Mouse (Mus musculus) MEL (cell line): ENCODE measurements at regions not wholly inside any gene's neighbourhood (a gene's known extent, or its start where the extent isn't known, plus 50 kb on each side); places are given as distances from the start of the nearest gene placed in this dataset.

Experiments
- DNase-seq: peaks from one replicate; pipeline ENCODE4 v3.0.0; 2011; ENCODE audit warnings: low read depth, low spot score
- H3K27ac ChIP-seq: 2 replicates; pipeline ENCODE4 v1.5.1; 2012; ENCODE audit warnings: low read depth, mild to moderate bottlenecking, control low read depth, low read length, moderate library complexity; ENCODE audit not compliant: control insufficient read depth
- H3K27me3 ChIP-seq, 2 experiments: fragments of 150-350 bp in 1 of 2; sonication (generic) in 1 of 2; 2 replicates each; pipeline ENCODE4 v1.6.1; 2012; ENCODE audit warnings: low read length in 2 of 2, mild to moderate bottlenecking in 2 of 2, improper control_type of control experiment in 1 of 2, moderate library complexity in 1 of 2; ENCODE audit not compliant: insufficient read depth in 2 of 2, control insufficient read depth in 1 of 2
- H3K36me3 ChIP-seq, 2 experiments: 2 replicates each; pipeline ENCODE4 v1.6.1; 2012 to 2014; ENCODE audit warnings: low read length in 2 of 2, improper control_type of control experiment in 1 of 2, inconsistent platforms in 1 of 2, mild to moderate bottlenecking in 1 of 2; ENCODE audit not compliant: insufficient read depth in 2 of 2, control insufficient read depth in 1 of 2
- H3K4me1 ChIP-seq, 2 experiments: fragments of 150-350 bp in 1 of 2; sonication (generic) in 1 of 2; 2 replicates each; pipeline ENCODE4 v1.6.1; 2012; ENCODE audit warnings: low read length in 2 of 2, improper control_type of control experiment in 1 of 2, mild to moderate bottlenecking in 1 of 2; ENCODE audit not compliant: insufficient read depth in 2 of 2, control insufficient read depth in 1 of 2
- H3K4me3 ChIP-seq, 2 experiments: fragments of 150-350 bp in 1 of 2; sonication (generic) in 1 of 2; 2 replicates each; pipeline ENCODE4 v1.5.1; 2012; ENCODE audit warnings: low read depth in 2 of 2, low read length in 2 of 2, mild to moderate bottlenecking in 2 of 2, moderate library complexity in 2 of 2, control low read depth in 1 of 2, improper control_type of control experiment in 1 of 2; ENCODE audit not compliant: control insufficient read depth in 1 of 2, insufficient read depth in 1 of 2
- H3K79me2 ChIP-seq: 2 replicates; pipeline ENCODE4 v1.6.1; 2012; ENCODE audit warnings: mild to moderate bottlenecking, low read length, moderate library complexity; ENCODE audit not compliant: control insufficient read depth, poor library complexity, insufficient read depth
- H3K9ac ChIP-seq: 2 replicates; pipeline ENCODE4 v1.6.1; 2012; ENCODE audit warnings: low read depth, mild to moderate bottlenecking, control low read depth, low read length, moderate library complexity; ENCODE audit not compliant: control insufficient read depth, poor library complexity, severe bottlenecking
- H3K9me3 ChIP-seq: fragments of 150-350 bp; sonication (generic); replicated peaks from 2 replicates; pipeline ENCODE4 v1.6.1; 2012; ENCODE audit warnings: mild to moderate bottlenecking, low read length, improper control_type of control experiment, moderate library complexity; ENCODE audit not compliant: insufficient read depth
- CHD2 ChIP-seq: IDR thresholded peaks from 2 replicates; pipeline ENCODE4 v1.6.1; 2011; ENCODE audit warnings: low read length, improper control_type of control experiment
- E2F4 ChIP-seq: IDR thresholded peaks from 2 replicates; pipeline ENCODE4 v1.6.1; 2011; ENCODE audit warnings: low read depth, low read length, improper control_type of control experiment, borderline replicate concordance
- ELF1 ChIP-seq: IDR thresholded peaks from 2 replicates; pipeline ENCODE4 v1.6.1; 2014; ENCODE audit warnings: low read depth, mild to moderate bottlenecking, inconsistent platforms, low read length, improper control_type of control experiment, moderate library complexity
- ETS1 ChIP-seq: IDR thresholded peaks from 2 replicates; pipeline ENCODE4 v1.6.1; 2012; ENCODE audit warnings: low read depth, mild to moderate bottlenecking, inconsistent platforms, low read length, improper control_type of control experiment, moderate library complexity
- GABPA ChIP-seq: IDR thresholded peaks from 2 replicates; pipeline ENCODE4 v1.6.1; 2012; ENCODE audit warnings: low read depth, mild to moderate bottlenecking, inconsistent platforms, low read length, improper control_type of control experiment, moderate library complexity
- GATA1 ChIP-seq: IDR thresholded peaks from 2 replicates; pipeline ENCODE4 v1.6.1; 2011; ENCODE audit warnings: low read depth, low read length, improper control_type of control experiment
- JUND ChIP-seq: IDR thresholded peaks from 2 replicates; pipeline ENCODE4 v1.6.1; 2011; ENCODE audit warnings: low read depth, mild to moderate bottlenecking, improper control_type of control experiment, low read length
- KAT2A ChIP-seq: conservative IDR thresholded peaks from 2 replicates; pipeline ENCODE4 v1.6.1; 2012; ENCODE audit warnings: low read depth, low read length, improper control_type of control experiment, inconsistent platforms
- MAX ChIP-seq: IDR thresholded peaks from 2 replicates; pipeline ENCODE4 v1.6.1; 2011; ENCODE audit warnings: low read length, improper control_type of control experiment
- MAZ ChIP-seq: IDR thresholded peaks from 2 replicates; pipeline ENCODE4 v1.6.1; 2012; ENCODE audit warnings: low read depth, mild to moderate bottlenecking, inconsistent platforms, low read length, improper control_type of control experiment
- MEF2A ChIP-seq: IDR thresholded peaks from 2 replicates; pipeline ENCODE4 v1.6.1; 2014; ENCODE audit warnings: low read depth, mild to moderate bottlenecking, inconsistent platforms, low read length, improper control_type of control experiment; ENCODE audit not compliant: poor library complexity, insufficient replicate concordance, severe bottlenecking; ENCODE audit errors: extremely low read depth
- MXI1 ChIP-seq: IDR thresholded peaks from 2 replicates; pipeline ENCODE4 v1.6.1; 2011; ENCODE audit warnings: mild to moderate bottlenecking, low read depth, low read length, improper control_type of control experiment
- MYB ChIP-seq: IDR thresholded peaks from 2 replicates; pipeline ENCODE4 v1.6.1; 2011; ENCODE audit warnings: mild to moderate bottlenecking, low read depth, low read length, improper control_type of control experiment
- MYC ChIP-seq: IDR thresholded peaks from 2 replicates; pipeline ENCODE4 v1.6.1; 2011; ENCODE audit warnings: low read depth, mild to moderate bottlenecking, low read length, improper control_type of control experiment, moderate library complexity
- POLR2A ChIP-seq, 2 experiments: IDR thresholded peaks; 2 replicates each; pipeline ENCODE4 v1.6.1; 2011 to 2012; ENCODE audit warnings: low read length in 2 of 2, mild to moderate bottlenecking in 2 of 2, control low read depth in 1 of 2, improper control_type of control experiment in 1 of 2, low read depth in 1 of 2, moderate library complexity in 1 of 2; ENCODE audit not compliant: control insufficient read depth in 1 of 2, insufficient read depth in 1 of 2, poor library complexity in 1 of 2
- POLR2AphosphoS5 ChIP-seq: IDR thresholded peaks from 2 replicates; pipeline ENCODE4 v1.6.1; 2012; ENCODE audit warnings: low read depth, borderline replicate concordance, mild to moderate bottlenecking, inconsistent platforms, low read length, moderate library complexity, mixed read lengths
- RAD21 ChIP-seq: IDR thresholded peaks from 2 replicates; pipeline ENCODE4 v1.6.1; 2011; ENCODE audit warnings: mild to moderate bottlenecking, low read depth, low read length, improper control_type of control experiment
- SMC3 ChIP-seq: IDR thresholded peaks from 2 replicates; pipeline ENCODE4 v1.6.1; 2011; ENCODE audit warnings: low read depth, low read length, improper control_type of control experiment
- TAL1 ChIP-seq: IDR thresholded peaks from 2 replicates; pipeline ENCODE4 v1.6.1; 2012; ENCODE audit warnings: mild to moderate bottlenecking, inconsistent platforms, low read length, moderate library complexity, mixed read lengths
- TCF12 ChIP-seq: IDR thresholded peaks from 2 replicates; pipeline ENCODE4 v1.6.1; 2014; ENCODE audit warnings: low read depth, mild to moderate bottlenecking, inconsistent platforms, low read length, improper control_type of control experiment, moderate library complexity
- UBTF ChIP-seq: IDR thresholded peaks from 2 replicates; pipeline ENCODE4 v1.6.1; 2012; ENCODE audit warnings: low read depth, mild to moderate bottlenecking, inconsistent platforms, low read length, improper control_type of control experiment, moderate library complexity, borderline replicate concordance; ENCODE audit not compliant: insufficient read depth
- USF1 ChIP-seq: IDR thresholded peaks from 2 replicates; pipeline ENCODE4 v1.6.1; 2014; ENCODE audit warnings: low read depth, mild to moderate bottlenecking, inconsistent platforms, low read length, improper control_type of control experiment, moderate library complexity
- USF2 ChIP-seq, 2 experiments: IDR thresholded peaks; 2 replicates each; pipeline ENCODE4 v1.6.1; 2011 to 2012; ENCODE audit warnings: improper control_type of control experiment in 2 of 2, low read length in 2 of 2, borderline replicate concordance in 1 of 2, inconsistent platforms in 1 of 2, low read depth in 1 of 2, mild to moderate bottlenecking in 1 of 2; ENCODE audit not compliant: insufficient read depth in 1 of 2
- ZMIZ1 ChIP-seq: IDR thresholded peaks from 2 replicates; pipeline ENCODE4 v1.6.1; 2012; ENCODE audit warnings: low read depth, mild to moderate bottlenecking, inconsistent platforms, low read length, improper control_type of control experiment, moderate library complexity

GRCm38 (mm10) chr15:86835996-86836395 lies 621.7 kb downstream of the Tbc1d22a start:
- Histone ChIP-seq H3K79me2 (no peaks in the 10 kb centered on the region), H3K4me3 (no peak overlapping the region), H3K4me1 (no peaks in the 10 kb centered on the region), H3K36me3 (no peaks in the 10 kb centered on the region), H3K9ac (no peak overlapping the region), H3K27ac (no peak overlapping the region), H3K9me3 (no peaks in the 10 kb centered on the region), H3K27me3 (no peaks in the 10 kb centered on the region)
- DNase-seq: no peak
- TF ChIP-seq ELF1 (no peak), MYC (no peak), USF1 (no peak), RAD21 (no peak), ZMIZ1 (no peak), ETS1 (no peak), TAL1 (no peak)

- H3K27me3 ChIP-seq: no peaks in the 10 kb centered on the region
- H3K79me2 ChIP-seq: no peaks in the 10 kb centered on the region
- TF ChIP-seq MEF2A (no peak), CHD2 (no peak)
- TF ChIP-seq, all 39 proteins: peak for 0
- no peak for DNase-seq
- Histone ChIP-seq H3K4me3 (no peak overlapping the region), H3K27ac (no peak overlapping the region), H3K4me1 (no peaks in the 10 kb centered on the region), H3K9me3 (no peaks in the 10 kb centered on the region), H3K36me3 (no peaks in the 10 kb centered on the region), H3K9ac (no peak overlapping the region)
Observed at GRCm38 (mm10) chr15:86852161-86852870, 638.1 kb downstream of the Tbc1d22a start.

- DNase-seq: no peak
- Histone ChIP-seq H3K9me3 (no peaks in the 10 kb centered on the region), H3K4me1 (no peaks in the 10 kb centered on the region), H3K36me3 (no peaks in the 10 kb centered on the region), H3K27me3 (no peaks in the 10 kb centered on the region), H3K9ac (no peak overlapping the region), H3K4me3 (no peak overlapping the region), H3K27ac (no peak overlapping the region), H3K79me2 (no peaks in the 10 kb centered on the region)
- TF ChIP-seq E2F4 (no peak), MYC (no peak), MXI1 (no peak), JUND (no peak), POLR2A (IDR thresholded peaks at IDR 0.05; ENCODE audit: control insufficient read depth in 1 of 2, insufficient read depth in 1 of 2, low read depth in 1 of 2, low read length in 2 of 2, poor library complexity in 1 of 2) (no peak), TAL1 (no peak), MAX (no peak), ZMIZ1 (no peak), SMC3 (no peak), KAT2A (no peak), MEF2A (no peak), POLR2AphosphoS5 (no peak), GATA1 (no peak), USF2 (IDR thresholded peaks at IDR 0.05; ENCODE audit: borderline replicate concordance in 1 of 2, insufficient read depth in 1 of 2, low read depth in 1 of 2, low read length in 2 of 2) (no peak), MAZ (no peak), MYB (no peak), UBTF (no peak), TCF12 (no peak), GABPA (no peak)
Observed at GRCm38 (mm10) chr15:86858356-86858906, 644.2 kb downstream of the Tbc1d22a start.
